Mouse (Mus musculus): ENCODE measurements around the gene Sspn. TPM values are rescaled to one million over a fixed set of nuclear protein-coding genes. Genes with fewer than 3 reads are reported as not detected.
A peak's percentile ranks its signal among the peaks of the same experiment; 100 is the strongest.

Gene Sspn
- total and polyA plus RNA-seq, 2 experiments from 2014 or later, result 74.1 to 92.0 TPM

DNA sequence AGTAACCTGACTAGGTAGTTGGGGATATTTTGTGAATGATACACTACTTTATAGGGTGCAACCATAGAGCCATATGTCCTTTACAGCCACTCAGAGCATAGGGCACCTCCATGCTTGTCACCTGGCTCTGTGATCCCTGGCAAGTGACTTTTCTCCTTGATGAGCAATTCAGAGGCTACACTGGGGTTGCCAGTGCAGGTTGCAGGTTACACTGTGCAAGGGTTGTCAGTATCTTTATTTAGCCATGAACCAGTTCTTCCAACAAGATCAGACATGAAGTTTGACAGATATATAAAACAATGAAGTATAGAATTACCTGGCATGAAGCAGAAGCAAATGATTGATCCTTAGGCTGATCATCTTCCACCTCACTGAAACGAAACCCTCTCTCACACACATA is 59.1 kb downstream of the Sspn start:
- Histone ChIP-seq H3K9me3 (replicated peaks; ENCODE audit: control insufficient read depth, low read length) (no peaks in the 10 kb centered on the region), H3K27me3 (ENCODE audit: control insufficient read depth, insufficient read depth, low read length) (no peaks in the 10 kb centered on the region), H3K4me2 (ENCODE audit: low read depth, low read length) (no peak overlapping the region), H3K4me3 (ENCODE audit: low read depth, low read length) (no peak overlapping the region), H3K4me1 (ENCODE audit: control insufficient read depth, insufficient read depth) (no peaks in the 10 kb centered on the region), H3K9ac (replicated peaks; ENCODE audit: low read depth, low read length) (no peak overlapping the region), H3K36me3 (replicated peaks; ENCODE audit: control insufficient read depth, insufficient read depth, low read length) (no peaks in the 10 kb centered on the region), H3K27ac (ENCODE audit: low read depth) (no peak overlapping the region)
- TF ChIP-seq EP300 (IDR thresholded peaks at IDR 0.05; ENCODE audit: low read depth) (no peak), CTCF (IDR thresholded peaks at IDR 0.05; ENCODE audit: low read depth) (no peak)
- ATAC-seq (ENCODE audit: insufficient read depth, low read depth) (no peak), DNase-seq (ENCODE audit: low spot score) (no peak)
- WGBS, result 82% methylated on average over 1 of the region's 1 CpGs

DNA sequence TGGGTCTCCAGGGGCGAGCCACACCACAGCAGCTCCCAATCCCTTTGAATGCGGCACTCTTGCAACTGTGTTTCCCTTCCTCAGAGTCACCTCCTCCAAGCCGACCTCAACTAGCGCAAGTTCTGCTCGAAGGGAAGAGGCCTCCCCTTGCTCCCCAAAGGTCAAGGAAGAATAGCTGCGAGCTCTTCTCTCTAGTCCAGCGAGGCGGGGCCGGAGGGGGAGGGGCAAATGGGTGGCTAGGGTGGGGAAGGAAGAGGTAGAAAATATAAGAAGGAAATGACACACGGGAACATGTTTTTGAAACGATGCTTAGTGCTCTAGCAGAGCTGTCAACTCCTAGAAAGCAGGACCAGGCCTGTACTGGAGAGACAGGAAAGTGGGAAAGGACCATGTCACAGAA is 61.1 kb downstream of the Sspn start:
- TF ChIP-seq CTCF (IDR thresholded peaks at IDR 0.05; ENCODE audit: low read depth) (no peak), EP300 (IDR thresholded peaks at IDR 0.05; ENCODE audit: low read depth) (no peak)
- H3K27ac ChIP-seq (ENCODE audit: low read depth), result no peak overlapping the region
- H3K4me2 ChIP-seq (ENCODE audit: low read depth, low read length), result no peak overlapping the region
- DNase-seq (ENCODE audit: low spot score) (no peak), ATAC-seq (ENCODE audit: insufficient read depth, low read depth) (no peak)
- H3K36me3 ChIP-seq (replicated peaks; ENCODE audit: control insufficient read depth, insufficient read depth, low read length), result no peaks in the 10 kb centered on the region
- no peaks in the 10 kb centered on the region for H3K27me3 ChIP-seq (ENCODE audit: control insufficient read depth, insufficient read depth, low read length)
- 75% methylated on average over 11 of the region's 11 CpGs for WGBS
- H3K4me1 ChIP-seq (ENCODE audit: control insufficient read depth, insufficient read depth), result no peaks in the 10 kb centered on the region
- H3K9ac ChIP-seq (replicated peaks; ENCODE audit: low read depth, low read length), result no peak overlapping the region
- H3K4me3 ChIP-seq (ENCODE audit: low read depth, low read length), result no peak overlapping the region
- no peaks in the 10 kb centered on the region for H3K9me3 ChIP-seq (replicated peaks; ENCODE audit: control insufficient read depth, low read length)

DNA sequence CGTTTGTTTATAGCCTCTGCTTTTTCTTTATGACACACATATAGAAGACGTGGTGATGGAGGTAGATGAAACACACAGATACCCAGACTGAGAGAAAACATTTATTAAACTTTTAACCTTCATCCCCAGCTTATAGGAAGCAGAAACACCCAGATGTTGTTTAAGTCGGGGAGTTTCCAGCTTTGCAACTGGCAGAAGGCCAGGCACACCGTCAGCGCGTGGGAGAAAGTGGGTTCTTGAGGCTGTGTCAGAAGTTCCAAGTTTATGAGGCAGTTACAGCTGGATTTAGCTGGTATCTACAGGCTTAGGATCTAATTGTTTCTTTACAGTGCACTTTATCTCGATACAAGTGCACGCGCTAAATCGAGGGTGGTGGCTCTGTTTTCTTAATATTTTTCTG is 61.5 kb downstream of the Sspn start:
- WGBS, result 40% methylated on average over 10 of the region's 10 CpGs
- no peak overlapping the region for H3K27ac ChIP-seq (ENCODE audit: low read depth)

DNA sequence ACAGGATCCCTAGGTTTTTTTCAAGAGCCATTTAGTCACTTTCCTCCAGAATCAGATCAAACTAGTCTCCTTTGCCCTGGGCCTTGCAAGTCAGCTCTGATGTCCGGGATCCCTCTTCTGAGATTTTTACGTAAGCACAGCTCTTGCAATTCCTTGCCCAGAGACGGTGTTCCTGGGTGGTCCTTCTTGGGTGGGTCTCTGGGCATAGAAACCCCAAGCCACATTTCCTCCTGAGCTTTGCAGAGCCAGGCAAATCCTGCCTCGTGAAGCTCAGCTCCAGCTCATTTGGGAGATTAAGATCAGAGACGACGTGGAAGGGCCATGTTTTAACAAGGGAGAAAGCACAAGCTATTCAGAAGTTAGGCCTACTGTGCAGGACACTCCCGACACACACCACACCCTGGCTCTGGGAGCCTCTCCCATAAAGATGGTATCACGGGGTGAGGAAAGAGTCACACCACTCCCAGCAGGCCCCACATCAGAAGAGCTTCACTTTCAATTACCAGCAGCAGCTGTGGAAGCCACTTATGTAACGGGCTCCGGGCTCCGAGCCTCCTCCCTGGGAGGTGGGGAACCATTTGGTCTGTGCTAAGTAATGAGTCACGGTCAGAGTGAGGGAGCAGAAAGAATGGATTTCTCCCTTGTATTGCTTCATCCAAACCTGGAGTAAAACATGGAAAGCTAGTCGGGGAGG is 67.0 kb downstream of the Sspn start:
- H3K27ac ChIP-seq (ENCODE audit: low read depth), result no peak overlapping the region
- H3K9me3 ChIP-seq (replicated peaks; ENCODE audit: control insufficient read depth, low read length), result no peaks in the 10 kb centered on the region
- no peak overlapping the region for H3K4me3 ChIP-seq (ENCODE audit: low read depth, low read length)
- 32% methylated on average over 13 of the region's 13 CpGs for WGBS
- H3K4me1 ChIP-seq (ENCODE audit: control insufficient read depth, insufficient read depth), result no peaks in the 10 kb centered on the region
- H3K27me3 ChIP-seq (ENCODE audit: control insufficient read depth, insufficient read depth, low read length), result no peaks in the 10 kb centered on the region
- no peaks in the 10 kb centered on the region for H3K36me3 ChIP-seq (replicated peaks; ENCODE audit: control insufficient read depth, insufficient read depth, low read length)
- ATAC-seq (ENCODE audit: insufficient read depth, low read depth), result no peak; the same call in 1 of the 2 replicates
- TF ChIP-seq CTCF (IDR thresholded peaks at IDR 0.05; ENCODE audit: low read depth) (no peak), EP300 (IDR thresholded peaks at IDR 0.05; ENCODE audit: low read depth) (no peak)
- peak; percentile 48 for DNase-seq (ENCODE audit: low spot score)
- 0 out of 2 replicates have a peak overlapping the region, but pooled peaks have one; percentile 23 for H3K9ac ChIP-seq (replicated peaks; ENCODE audit: low read depth, low read length)
- no peak overlapping the region for H3K4me2 ChIP-seq (ENCODE audit: low read depth, low read length)

More for the DNA sequence above, 61.5 kb downstream of the Sspn start:
- Histone ChIP-seq H3K4me1 (ENCODE audit: control insufficient read depth, insufficient read depth) (no peaks in the 10 kb centered on the region), H3K4me2 (ENCODE audit: low read depth, low read length) (no peak overlapping the region), H3K9ac (replicated peaks; ENCODE audit: low read depth, low read length) (no peak overlapping the region), H3K27me3 (ENCODE audit: control insufficient read depth, insufficient read depth, low read length) (no peaks in the 10 kb centered on the region), H3K9me3 (replicated peaks; ENCODE audit: control insufficient read depth, low read length) (no peaks in the 10 kb centered on the region), H3K36me3 (replicated peaks; ENCODE audit: control insufficient read depth, insufficient read depth, low read length) (no peaks in the 10 kb centered on the region), H3K4me3 (ENCODE audit: low read depth, low read length) (no peak overlapping the region)
- no peak; the same call in 1 of the 2 replicates for ATAC-seq (ENCODE audit: insufficient read depth, low read depth)
- TF ChIP-seq EP300 (IDR thresholded peaks at IDR 0.05; ENCODE audit: low read depth), result no peak
- no peak for TF ChIP-seq CTCF (IDR thresholded peaks at IDR 0.05; ENCODE audit: low read depth)
- DNase-seq (ENCODE audit: low spot score), result no peak

DNA sequence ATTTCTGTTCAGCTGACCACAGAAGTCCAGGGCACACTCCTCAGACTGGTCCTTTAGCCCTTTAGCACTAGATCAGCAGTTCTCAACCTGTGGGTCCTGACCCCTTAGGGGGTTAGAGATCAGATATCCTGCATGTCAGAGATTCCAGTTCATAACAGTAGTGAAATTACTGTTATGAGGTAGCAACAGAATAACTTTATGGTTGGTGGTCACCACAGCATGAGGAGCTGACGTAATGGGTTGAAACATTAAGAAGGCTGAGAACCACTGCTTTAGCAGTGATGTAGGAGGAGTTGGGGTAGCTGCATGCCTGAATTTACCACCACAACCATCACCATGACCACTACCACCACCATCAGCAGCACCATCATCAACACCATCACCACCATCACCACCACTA is 69.3 kb downstream of the Sspn start:
- no peak overlapping the region for H3K9ac ChIP-seq (replicated peaks; ENCODE audit: low read depth, low read length)
- no peaks in the 10 kb centered on the region for H3K27me3 ChIP-seq (ENCODE audit: control insufficient read depth, insufficient read depth, low read length)
- no peak overlapping the region for H3K4me2 ChIP-seq (ENCODE audit: low read depth, low read length)
- DNase-seq (ENCODE audit: low spot score) (no peak), ATAC-seq (ENCODE audit: insufficient read depth, low read depth) (no peak)
- no peak for TF ChIP-seq CTCF (IDR thresholded peaks at IDR 0.05; ENCODE audit: low read depth)
- TF ChIP-seq EP300 (IDR thresholded peaks at IDR 0.05; ENCODE audit: low read depth), result no peak
- 96% methylated on average over 1 of the region's 1 CpGs for WGBS
- no peak overlapping the region for H3K27ac ChIP-seq (ENCODE audit: low read depth)
- H3K36me3 ChIP-seq (replicated peaks; ENCODE audit: control insufficient read depth, insufficient read depth, low read length), result no peaks in the 10 kb centered on the region
- no peaks in the 10 kb centered on the region for H3K9me3 ChIP-seq (replicated peaks; ENCODE audit: control insufficient read depth, low read length)
- no peaks in the 10 kb centered on the region for H3K4me1 ChIP-seq (ENCODE audit: control insufficient read depth, insufficient read depth)
- H3K4me3 ChIP-seq (ENCODE audit: low read depth, low read length), result no peak overlapping the region
